Mouse (Mus musculus): Measurements from ENCODE around the gene Gm48551. TPM values are rescaled to one million over a fixed set of nuclear protein-coding genes. Genes with fewer than 3 reads are reported as not detected.

Gm48551 gene
- polyA plus RNA-seq, 1 experiment from 2014 or later: 4.0 TPM

GRCm38 (mm10) chr10:81441019-81441418 is 56.8 kb downstream of the Gm48551 start:
- no peaks in the 10 kb centered on the region for H3K36me3 ChIP-seq
- no peaks in the 10 kb centered on the region for H3K4me1 ChIP-seq (replicated peaks)
- no peaks in the 10 kb centered on the region for H3K9me3 ChIP-seq
- no peak overlapping the region for H3K27ac ChIP-seq
- no peak for DNase-seq (ENCODE audit: low spot score)
- H3K4me3 ChIP-seq: no peak overlapping the region
- H3K27me3 ChIP-seq (ENCODE audit: insufficient read depth, poor library complexity, severe bottlenecking): peaks cover 10% of the 10 kb centered on the region; the same call in 1 of the 2 replicates

Other genes starting within 250 kb of the Gm48551 start
- 9.4 and 12.4 TPM in 2 replicates for gene Zbtb7a, start 249.2 kb upstream of the Gm48551 start, polyA plus RNA-seq (2016; fragmentation: Nextera tagmentation; extraction: Ambion mirVana)
- gene Pias4, start 216.5 kb upstream of the Gm48551 start, polyA plus RNA-seq (2016; fragmentation: Nextera tagmentation; extraction: Ambion mirVana): 64.1 and 72.2 TPM in 2 replicates
- 495 and 570 TPM in 2 replicates for gene Eef2, start 207.8 kb upstream of the Gm48551 start, polyA plus RNA-seq (2016; fragmentation: Nextera tagmentation; extraction: Ambion mirVana)
- gene Dapk3, start 201.5 kb upstream of the Gm48551 start, polyA plus RNA-seq (2016; fragmentation: Nextera tagmentation; extraction: Ambion mirVana): 58.3 and 75.6 TPM in 2 replicates
- not detected in 2 replicates for gene 4930442H23Rik, start 200.6 kb upstream of the Gm48551 start, polyA plus RNA-seq (2016; fragmentation: Nextera tagmentation; extraction: Ambion mirVana)
- not detected in 2 replicates for gene Nmrk2, start 182.4 kb upstream of the Gm48551 start, polyA plus RNA-seq (2016; fragmentation: Nextera tagmentation; extraction: Ambion mirVana)
- gene Atcay, start 153.6 kb upstream of the Gm48551 start, polyA plus RNA-seq (2016; fragmentation: Nextera tagmentation; extraction: Ambion mirVana): 7.6 and 25.9 TPM in 2 replicates
- 5.1 and 6.7 TPM in 2 replicates for gene Zfr2, start 151.3 kb upstream of the Gm48551 start, polyA plus RNA-seq (2016; fragmentation: Nextera tagmentation; extraction: Ambion mirVana)
- gene Matk, start 131.5 kb upstream of the Gm48551 start, polyA plus RNA-seq (2016; fragmentation: Nextera tagmentation; extraction: Ambion mirVana): 3.9 and 4.9 TPM in 2 replicates
- 238 and 239 TPM in 2 replicates for gene Mrpl54, start 117.5 kb upstream of the Gm48551 start, polyA plus RNA-seq (2016; fragmentation: Nextera tagmentation; extraction: Ambion mirVana)
- gene Apba3, start 117.5 kb upstream of the Gm48551 start, polyA plus RNA-seq (2016; fragmentation: Nextera tagmentation; extraction: Ambion mirVana): 46.2 and 54.6 TPM in 2 replicates
- gene Tjp3, start 92.9 kb upstream of the Gm48551 start, polyA plus RNA-seq (2016; fragmentation: Nextera tagmentation; extraction: Ambion mirVana): 7.0 and 9.0 TPM in 2 replicates
- gene Pip5k1c, start 91.5 kb upstream of the Gm48551 start, polyA plus RNA-seq (2016; fragmentation: Nextera tagmentation; extraction: Ambion mirVana): 62.1 and 78.5 TPM in 2 replicates
- gene Cactin, start 63.4 kb upstream of the Gm48551 start, polyA plus RNA-seq (2016; fragmentation: Nextera tagmentation; extraction: Ambion mirVana): 53.2 and 58.8 TPM in 2 replicates
- gene Tbxa2r, start 55.7 kb upstream of the Gm48551 start, polyA plus RNA-seq (2016; fragmentation: Nextera tagmentation; extraction: Ambion mirVana): 3.3 and 3.6 TPM in 2 replicates
- not detected in 2 replicates for gene Gipc3, start 41.2 kb upstream of the Gm48551 start, polyA plus RNA-seq (2016; fragmentation: Nextera tagmentation; extraction: Ambion mirVana)
- gene Hmg20b, start 34.0 kb upstream of the Gm48551 start, polyA plus RNA-seq (2016; fragmentation: Nextera tagmentation; extraction: Ambion mirVana): 111 and 128 TPM in 2 replicates
- gene Mfsd12, start 27.0 kb upstream of the Gm48551 start, polyA plus RNA-seq (2016; fragmentation: Nextera tagmentation; extraction: Ambion mirVana): 9.2 and 12.9 TPM in 2 replicates
- 0.61 and 0.62 TPM in 2 replicates for gene 4930404N11Rik, start 18.6 kb upstream of the Gm48551 start, polyA plus RNA-seq (2016; fragmentation: Nextera tagmentation; extraction: Ambion mirVana)
- gene Fzr1, start 6.0 kb upstream of the Gm48551 start, polyA plus RNA-seq (2016; fragmentation: Nextera tagmentation; extraction: Ambion mirVana): 138 and 143 TPM in 2 replicates
- gene Dohh, start within 50 bp of the Gm48551 start, polyA plus RNA-seq (2016; fragmentation: Nextera tagmentation; extraction: Ambion mirVana): 95.8 and 98.2 TPM in 2 replicates
- gene Gm48552, start 4.5 kb downstream of the Gm48551 start, polyA plus RNA-seq (2016; fragmentation: Nextera tagmentation; extraction: Ambion mirVana): 1.0 and 2.5 TPM in 2 replicates
- 2.7 and 3.0 TPM in 2 replicates for gene Smim24, start 8.6 kb downstream of the Gm48551 start, polyA plus RNA-seq (2016; fragmentation: Nextera tagmentation; extraction: Ambion mirVana)
- gene Nfic, start 71.2 kb downstream of the Gm48551 start, polyA plus RNA-seq (2016; fragmentation: Nextera tagmentation; extraction: Ambion mirVana): 10.5 and 16.0 TPM in 2 replicates
- gene Celf5, start 98.2 kb downstream of the Gm48551 start, polyA plus RNA-seq (2016; fragmentation: Nextera tagmentation; extraction: Ambion mirVana): 3.1 and 12.9 TPM in 2 replicates
- gene Ncln, start 111.9 kb downstream of the Gm48551 start, polyA plus RNA-seq (2016; fragmentation: Nextera tagmentation; extraction: Ambion mirVana): 87.4 and 92.6 TPM in 2 replicates
- gene S1pr4, start 115.7 kb downstream of the Gm48551 start, polyA plus RNA-seq (2016; fragmentation: Nextera tagmentation; extraction: Ambion mirVana): 0.39 and 0.42 TPM in 2 replicates
- gene Gna15, start 139.8 kb downstream of the Gm48551 start, polyA plus RNA-seq (2016; fragmentation: Nextera tagmentation; extraction: Ambion mirVana): 0.63 and 1.6 TPM in 2 replicates
- gene Gna11, start 160.7 kb downstream of the Gm48551 start, polyA plus RNA-seq (2016; fragmentation: Nextera tagmentation; extraction: Ambion mirVana): 71.2 and 76.9 TPM in 2 replicates
- 297 and 430 TPM in 2 replicates for gene Aes, start 175.0 kb downstream of the Gm48551 start, polyA plus RNA-seq (2016; fragmentation: Nextera tagmentation; extraction: Ambion mirVana)
- gene Tle2, start 190.1 kb downstream of the Gm48551 start, polyA plus RNA-seq (2016; fragmentation: Nextera tagmentation; extraction: Ambion mirVana): 8.6 and 15.7 TPM in 2 replicates
- gene Tle6, start 216.6 kb downstream of the Gm48551 start, polyA plus RNA-seq (2016; fragmentation: Nextera tagmentation; extraction: Ambion mirVana): 6.9 and 7.1 TPM in 2 replicates
- gene BC025920, start 221.8 kb downstream of the Gm48551 start, polyA plus RNA-seq (2016; fragmentation: Nextera tagmentation; extraction: Ambion mirVana): 1.3 and 2.1 TPM in 2 replicates
- gene Sirt6, start 243.3 kb downstream of the Gm48551 start, polyA plus RNA-seq (2016; fragmentation: Nextera tagmentation; extraction: Ambion mirVana): 52.5 and 57.3 TPM in 2 replicates
- gene Ankrd24, start 244.1 kb downstream of the Gm48551 start, polyA plus RNA-seq (2016; fragmentation: Nextera tagmentation; extraction: Ambion mirVana): 6.8 and 7.5 TPM in 2 replicates